Comparison of ENCODE assay signal across 16 mouse cellular contexts in genomic region chr10:96648161-96648561, GRCm38 (mm10). TPM values are rescaled to one million over a fixed set of nuclear protein-coding genes. Genes with fewer than 3 reads are reported as not detected.
A peak's percentile ranks its signal among the peaks of the same experiment; 100 is the strongest.
DNase-seq lines count a peak whose midpoint lies in the region; ATAC-seq lines count a peak whose summit lies in the region.
"Had no signal": no experiment of that assay in that cellular context is flagged by ENCODE, and none has a peak within 500 bp of the region (broad histone marks: within the 10 kb centered on the region; RNA-seq: fewer than 3 reads in every experiment).

No protein-coding gene starts in this region.

- peak overlapping the region; percentile 89; the same call in 1 of the 2 replicates for H3K27ac ChIP-seq in hindbrain, embryonic 11.5 days (ENCODE audit: low read depth, low read length)
- H3K27ac ChIP-seq in hindbrain, embryonic 14.5 days: no peak overlapping the region; the same call in 1 of the 2 replicates
- no peak overlapping the region for H3K27ac ChIP-seq in heart, embryonic 10.5 days
- H3K27ac ChIP-seq: embryonic facial prominence, embryonic 15.5 days had no signal

- no peak for DNase-seq in hindbrain, embryonic 11.5 days (ENCODE audit: low spot score)
- no peak for DNase-seq in hindbrain, embryonic 14.5 days (ENCODE audit: low spot score)
- peak; percentile 27 for DNase-seq in 3134 (ENCODE audit: extremely low read depth, insufficient read length, low spot score)
- DNase-seq in cerebellum, postnatal 10 days: peak; percentile 79 to 87
- DNase-seq in heart, embryonic 10.5 days (ENCODE audit: low spot score): no peak
- no peak for DNase-seq in right cerebral cortex, postnatal 4 days
- DNase-seq: adrenal gland, postnatal 14 days; gastrocnemius, postnatal 14 days; kidney, adult 18-20 months; lung, postnatal 4 days; thymus, postnatal 14 days had no signal

- peaks cover 10% of the 10 kb centered on the region for H3K4me1 ChIP-seq in hindbrain, embryonic 11.5 days (replicated peaks; ENCODE audit: control insufficient read depth, insufficient read depth, low read length)
- H3K4me1 ChIP-seq in hindbrain, embryonic 14.5 days (replicated peaks; ENCODE audit: control insufficient read depth, insufficient read depth, low read length): peaks cover 18% of the 10 kb centered on the region
- H3K4me1 ChIP-seq in heart, embryonic 10.5 days: peaks cover 11% of the 10 kb centered on the region

- H3K4me3 ChIP-seq in hindbrain, embryonic 11.5 days (ENCODE audit: low read depth, low read length): no peak overlapping the region
- no peak overlapping the region for H3K4me3 ChIP-seq in hindbrain, embryonic 14.5 days (replicated peaks; ENCODE audit: low read length)
- H3K4me3 ChIP-seq in heart, embryonic 10.5 days: no peak overlapping the region
- H3K4me3 ChIP-seq: embryonic facial prominence, embryonic 15.5 days had no signal

- no peaks in the 10 kb centered on the region for H3K9me3 ChIP-seq in hindbrain, embryonic 11.5 days (ENCODE audit: control insufficient read depth, low read length)
- no peaks in the 10 kb centered on the region for H3K9me3 ChIP-seq in hindbrain, embryonic 14.5 days (ENCODE audit: control insufficient read depth, low read length)
- H3K9me3 ChIP-seq in heart, embryonic 10.5 days: no peaks in the 10 kb centered on the region
- H3K9me3 ChIP-seq: embryonic facial prominence, embryonic 15.5 days had no signal

- 77% methylated on average over 3 of the region's 3 CpGs for WGBS in hindbrain, embryonic 11.5 days
- WGBS in hindbrain, embryonic 14.5 days: 68% methylated on average over 3 of the region's 3 CpGs
- 39% methylated on average over 3 of the region's 3 CpGs for WGBS in heart, embryonic 10.5 days

- no peaks in the 10 kb centered on the region for H3K27me3 ChIP-seq in hindbrain, embryonic 11.5 days (ENCODE audit: control insufficient read depth, insufficient read depth, low read length)
- no peaks in the 10 kb centered on the region for H3K27me3 ChIP-seq in hindbrain, embryonic 14.5 days (ENCODE audit: control insufficient read depth, insufficient read depth, low read length)
- H3K27me3 ChIP-seq in heart, embryonic 10.5 days (ENCODE audit: insufficient read depth, poor library complexity, severe bottlenecking): no peaks in the 10 kb centered on the region
- H3K27me3 ChIP-seq: embryonic facial prominence, embryonic 15.5 days; Patski had no signal

- H3K9ac ChIP-seq in hindbrain, embryonic 11.5 days (ENCODE audit: low read depth, low read length): no peak overlapping the region
- no peak overlapping the region for H3K9ac ChIP-seq in hindbrain, embryonic 14.5 days
- H3K9ac ChIP-seq: embryonic facial prominence, embryonic 15.5 days had no signal

- H3K4me2 ChIP-seq in hindbrain, embryonic 11.5 days (replicated peaks; ENCODE audit: low read depth, low read length): no peak overlapping the region
- no peak overlapping the region for H3K4me2 ChIP-seq in hindbrain, embryonic 14.5 days (replicated peaks)
- H3K4me2 ChIP-seq: embryonic facial prominence, embryonic 15.5 days had no signal

- no peaks in the 10 kb centered on the region for H3K36me3 ChIP-seq in hindbrain, embryonic 11.5 days (ENCODE audit: control insufficient read depth, insufficient read depth, low read length)
- H3K36me3 ChIP-seq in hindbrain, embryonic 14.5 days (replicated peaks; ENCODE audit: control insufficient read depth, insufficient read depth): no peaks in the 10 kb centered on the region
- H3K36me3 ChIP-seq in heart, embryonic 10.5 days: no peaks in the 10 kb centered on the region
- H3K36me3 ChIP-seq: embryonic facial prominence, embryonic 15.5 days had no signal

- no peak for ATAC-seq in hindbrain, embryonic 11.5 days (ENCODE audit: low FRiP score)
- ATAC-seq in hindbrain, embryonic 14.5 days (ENCODE audit: low FRiP score): no peak
- ATAC-seq in activated CD4-positive, CD25-positive, alpha-beta regulatory T cell, adult 4 months: peak; percentile 27
- no peak for ATAC-seq in erythroid progenitor cell, adult 5-6 weeks (replicated peaks; ENCODE audit: low FRiP score, poor library complexity, severe bottlenecking)
- ATAC-seq: forebrain, embryonic 14.5 days; Patski had no signal

RNA-seq across cellular contexts. Expression of gene Btg1, which starts 31.4 kb away (rescaled TPM):
- 57.2 and 57.6 TPM in 2 replicates for polyA plus RNA-seq in hindbrain, embryonic 11.5 days (2014; fragmentation: Nextera tagmentation; extraction: Ambion mirVana)
- 54.5 and 54.7 TPM in 2 replicates for polyA plus RNA-seq in hindbrain, embryonic 14.5 days (2014; fragmentation: Nextera tagmentation; extraction: Ambion mirVana)
- polyA plus RNA-seq in activated CD4-positive, CD25-positive, alpha-beta regulatory T cell, adult 4 months (2017; shearing (Covaris generic)): 100 to 1,000 TPM; 187 to 198 TPM
- 40.4 and 46.1 TPM in 2 replicates for total RNA-seq in erythroid progenitor cell, adult 5-6 weeks (2015; ENCODE audit: low replicate concordance)
- total RNA-seq in erythroid progenitor cell, adult 5-6 weeks (2017; ENCODE audit: low replicate concordance): 27.8 and 34.9 TPM in 2 replicates
- polyA plus RNA-seq in heart, embryonic 10.5 days (2016; fragmentation: Nextera tagmentation; extraction: Ambion mirVana): 23.3 and 24.2 TPM in 2 replicates

Comparison
In these comparisons a context has a peak if more than half of its experiments do, and no peak if none do; other contexts are left out.
1. DNase-seq: peak in 3134 (single experiment) and cerebellum, postnatal 10 days (2 of 2); none in hindbrain, embryonic 11.5 days (single experiment), hindbrain, embryonic 14.5 days (single experiment), heart, embryonic 10.5 days (single experiment) and right cerebral cortex, postnatal 4 days (single experiment).